Mouse (Mus musculus): ENCODE data around the gene Plcb1. TPM values are rescaled to one million over a fixed set of nuclear protein-coding genes. Genes with fewer than 3 reads are reported as not detected.

Gene Plcb1
- polyA plus RNA-seq, 1 experiment from 2014 or later, result 10.7 TPM

DNA sequence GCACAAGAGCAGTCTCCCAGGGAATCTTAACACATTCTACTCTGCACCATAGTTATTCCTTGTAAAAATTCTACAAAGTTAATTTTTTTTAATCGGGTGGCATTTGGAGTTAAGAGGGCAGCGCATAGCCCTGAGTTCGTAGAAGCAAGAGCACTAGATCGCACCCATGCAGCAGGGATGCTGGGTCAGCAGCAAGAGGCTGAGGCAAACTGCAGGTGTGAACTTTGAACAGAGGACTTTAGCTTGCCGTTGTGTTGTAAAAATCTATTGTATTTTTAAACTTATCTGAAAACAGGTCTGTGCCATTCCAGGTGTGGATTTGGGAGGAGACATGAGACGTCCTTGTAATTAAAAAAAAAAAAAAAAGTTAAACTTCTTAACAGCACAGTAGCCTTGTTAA is 613.9 kb downstream of the Plcb1 start:
- no peaks in the 10 kb centered on the region for H3K4me1 ChIP-seq
- no peaks in the 10 kb centered on the region for H3K36me3 ChIP-seq
- H3K27me3 ChIP-seq, result no peaks in the 10 kb centered on the region
- H3K9me3 ChIP-seq (replicated peaks), result no peaks in the 10 kb centered on the region
- no peak overlapping the region for H3K4me2 ChIP-seq (replicated peaks)
- H3K27ac ChIP-seq (replicated peaks), result no peak overlapping the region
- WGBS, result 87% methylated on average over 6 of the region's 6 CpGs
- ATAC-seq (ENCODE audit: insufficient number of reproducible peaks, low FRiP score, low TSS enrichment, low read depth), result no peak
- H3K4me3 ChIP-seq (replicated peaks), result no peak overlapping the region
- H3K9ac ChIP-seq, result no peak overlapping the region

DNA sequence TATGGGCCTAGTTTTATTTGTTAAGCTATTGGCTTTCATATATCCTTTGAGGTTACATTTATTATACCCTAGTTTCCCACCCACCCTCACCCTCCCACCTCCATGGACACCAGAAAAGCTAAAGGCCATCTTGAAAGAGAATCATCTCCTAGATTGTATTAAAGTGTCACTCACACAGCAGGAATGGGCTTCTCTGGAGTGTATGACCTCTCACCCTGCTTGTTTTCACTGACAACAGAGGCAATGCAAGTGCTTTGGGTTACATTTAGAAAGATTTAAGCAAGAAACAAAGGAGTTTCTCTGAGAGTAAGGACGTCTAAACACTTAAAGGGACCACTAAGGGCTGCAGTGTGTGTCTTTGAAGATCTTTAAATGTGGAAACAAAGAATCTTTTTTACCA is 617.0 kb downstream of the Plcb1 start:
- Histone ChIP-seq H3K4me3 (replicated peaks) (no peak overlapping the region), H3K9me3 (replicated peaks) (no peaks in the 10 kb centered on the region), H3K27ac (replicated peaks) (no peak overlapping the region), H3K27me3 (no peaks in the 10 kb centered on the region), H3K36me3 (no peaks in the 10 kb centered on the region), H3K4me1 (no peaks in the 10 kb centered on the region), H3K9ac (no peak overlapping the region), H3K4me2 (replicated peaks) (no peak overlapping the region)
- WGBS, result 28% methylated on average over 1 of the region's 1 CpGs
- no peak for ATAC-seq (ENCODE audit: insufficient number of reproducible peaks, low FRiP score, low TSS enrichment, low read depth)

GRCm38 (mm10) chr2:135403344-135403743 is 617.5 kb downstream of the Plcb1 start:
- no peak overlapping the region for H3K9ac ChIP-seq
- H3K36me3 ChIP-seq, result no peaks in the 10 kb centered on the region
- H3K27ac ChIP-seq (replicated peaks), result no peak overlapping the region
- H3K9me3 ChIP-seq (replicated peaks), result no peaks in the 10 kb centered on the region
- no peak overlapping the region for H3K4me3 ChIP-seq (replicated peaks)
- WGBS, result 82% methylated on average over 6 of the region's 6 CpGs
- ATAC-seq (ENCODE audit: insufficient number of reproducible peaks, low FRiP score, low TSS enrichment, low read depth), result no peak
- no peak overlapping the region for H3K4me2 ChIP-seq (replicated peaks)
- H3K27me3 ChIP-seq, result no peaks in the 10 kb centered on the region
- no peaks in the 10 kb centered on the region for H3K4me1 ChIP-seq

- H3K27me3 ChIP-seq, result no peaks in the 10 kb centered on the region
- no peak overlapping the region for H3K4me3 ChIP-seq (replicated peaks)
- no peaks in the 10 kb centered on the region for H3K9me3 ChIP-seq (replicated peaks)
- H3K4me1 ChIP-seq, result no peaks in the 10 kb centered on the region
- no peak overlapping the region for H3K9ac ChIP-seq
- no peak overlapping the region for H3K4me2 ChIP-seq (replicated peaks)
- ATAC-seq (ENCODE audit: insufficient number of reproducible peaks, low FRiP score, low TSS enrichment, low read depth), result no peak
- H3K36me3 ChIP-seq, result no peaks in the 10 kb centered on the region
- H3K27ac ChIP-seq (replicated peaks), result no peak overlapping the region
- WGBS, result 87% methylated on average over 1 of the region's 1 CpGs
Observed at GRCm38 (mm10) chr2:135404095-135404494, 618.2 kb downstream of the Plcb1 start.

- no peaks in the 10 kb centered on the region for H3K27me3 ChIP-seq
- H3K4me1 ChIP-seq, result no peaks in the 10 kb centered on the region
- H3K27ac ChIP-seq (replicated peaks), result no peak overlapping the region
- WGBS, result 66% methylated on average over 5 of the region's 5 CpGs
- no peak overlapping the region for H3K4me3 ChIP-seq (replicated peaks)
- no peaks in the 10 kb centered on the region for H3K36me3 ChIP-seq
- no peak overlapping the region for H3K9ac ChIP-seq
- no peak for ATAC-seq (ENCODE audit: insufficient number of reproducible peaks, low FRiP score, low TSS enrichment, low read depth)
- H3K9me3 ChIP-seq (replicated peaks), result no peaks in the 10 kb centered on the region
- H3K4me2 ChIP-seq (replicated peaks), result no peak overlapping the region
Observed at GRCm38 (mm10) chr2:135409418-135410097, 623.7 kb downstream of the Plcb1 start.

DNA sequence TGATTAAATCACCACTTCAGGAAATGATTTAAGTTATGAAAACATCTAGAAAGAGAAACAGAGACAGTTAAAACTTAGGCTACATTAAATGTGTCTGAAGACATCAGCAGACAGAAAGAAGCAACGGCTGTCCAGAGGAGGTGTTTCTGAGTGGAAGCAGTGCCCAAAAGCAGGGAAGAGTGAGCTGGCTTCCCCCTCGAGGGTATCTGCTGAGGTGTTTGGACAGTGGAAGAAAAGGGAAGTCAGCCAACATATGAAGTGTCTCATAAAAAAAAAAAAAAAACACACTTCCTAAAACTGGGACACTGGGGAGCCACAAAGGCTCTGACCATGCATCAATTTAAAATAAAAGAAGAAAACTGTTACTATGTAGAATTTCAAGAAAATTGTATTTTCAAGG is 625.8 kb downstream of the Plcb1 start:
- ATAC-seq (ENCODE audit: insufficient number of reproducible peaks, low FRiP score, low TSS enrichment, low read depth), result no peak
- Histone ChIP-seq H3K27ac (replicated peaks) (no peak overlapping the region), H3K36me3 (no peaks in the 10 kb centered on the region), H3K27me3 (no peaks in the 10 kb centered on the region), H3K9ac (no peak overlapping the region), H3K4me1 (no peaks in the 10 kb centered on the region), H3K4me2 (replicated peaks) (no peak overlapping the region), H3K9me3 (replicated peaks) (no peaks in the 10 kb centered on the region), H3K4me3 (replicated peaks) (no peak overlapping the region)
- WGBS, result 51% methylated on average over 2 of the region's 2 CpGs

DNA sequence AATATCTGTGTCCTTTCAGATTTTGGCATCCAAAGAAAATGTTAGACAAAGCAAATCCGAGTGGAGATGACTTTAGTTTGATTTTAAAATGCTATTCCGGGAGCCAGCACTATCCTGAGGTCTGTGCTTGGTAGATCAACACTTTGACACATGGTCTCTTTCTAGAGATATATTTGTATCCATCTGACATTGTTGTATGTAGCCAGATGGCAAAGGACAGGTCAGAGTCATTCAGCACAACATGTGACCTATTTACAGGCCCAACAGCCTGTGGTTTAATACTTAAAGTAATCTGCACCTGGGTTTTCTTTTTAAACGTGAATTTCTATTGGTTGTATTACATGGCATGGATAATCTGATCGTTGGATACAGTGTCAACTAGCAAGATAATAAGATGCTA is 629.3 kb downstream of the Plcb1 start:
- Histone ChIP-seq H3K4me2 (replicated peaks) (no peak overlapping the region), H3K9me3 (replicated peaks) (no peaks in the 10 kb centered on the region), H3K4me1 (no peaks in the 10 kb centered on the region), H3K27me3 (no peaks in the 10 kb centered on the region), H3K36me3 (no peaks in the 10 kb centered on the region), H3K4me3 (replicated peaks) (no peak overlapping the region), H3K9ac (no peak overlapping the region), H3K27ac (replicated peaks) (no peak overlapping the region)
- ATAC-seq (ENCODE audit: insufficient number of reproducible peaks, low FRiP score, low TSS enrichment, low read depth), result no peak
- whole genome bisulfite sequencing, result 69% methylated on average over 4 of the region's 4 CpGs

DNA sequence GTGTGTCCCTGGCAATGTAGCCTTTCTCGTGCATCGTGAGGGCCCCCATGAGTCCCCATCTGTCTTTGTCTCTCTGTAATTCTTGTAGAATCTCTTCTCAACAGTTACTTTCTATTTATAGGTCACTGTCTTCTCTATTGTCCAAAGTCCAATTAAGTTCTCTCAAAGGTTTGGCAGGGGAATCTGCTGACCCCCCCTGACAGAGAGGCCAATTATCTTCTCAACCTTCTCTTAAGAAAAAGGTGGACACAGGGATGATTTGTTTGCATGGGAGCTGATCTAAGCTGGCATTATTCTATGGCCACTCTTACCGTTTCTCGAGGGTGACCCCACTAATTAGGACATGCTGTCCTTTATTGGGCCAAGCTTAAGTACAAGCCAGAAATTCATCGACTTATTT is 633.4 kb downstream of the Plcb1 start:
- no peaks in the 10 kb centered on the region for H3K4me1 ChIP-seq
- no peaks in the 10 kb centered on the region for H3K9me3 ChIP-seq (replicated peaks)
- no peak overlapping the region for H3K9ac ChIP-seq
- H3K27ac ChIP-seq (replicated peaks), result no peak overlapping the region
- ATAC-seq (ENCODE audit: insufficient number of reproducible peaks, low FRiP score, low TSS enrichment, low read depth), result no peak
- no peak overlapping the region for H3K4me3 ChIP-seq (replicated peaks)
- no peak overlapping the region for H3K4me2 ChIP-seq (replicated peaks)
- no peaks in the 10 kb centered on the region for H3K27me3 ChIP-seq
- H3K36me3 ChIP-seq, result no peaks in the 10 kb centered on the region
- 48% methylated on average over 5 of the region's 5 CpGs for WGBS

DNA sequence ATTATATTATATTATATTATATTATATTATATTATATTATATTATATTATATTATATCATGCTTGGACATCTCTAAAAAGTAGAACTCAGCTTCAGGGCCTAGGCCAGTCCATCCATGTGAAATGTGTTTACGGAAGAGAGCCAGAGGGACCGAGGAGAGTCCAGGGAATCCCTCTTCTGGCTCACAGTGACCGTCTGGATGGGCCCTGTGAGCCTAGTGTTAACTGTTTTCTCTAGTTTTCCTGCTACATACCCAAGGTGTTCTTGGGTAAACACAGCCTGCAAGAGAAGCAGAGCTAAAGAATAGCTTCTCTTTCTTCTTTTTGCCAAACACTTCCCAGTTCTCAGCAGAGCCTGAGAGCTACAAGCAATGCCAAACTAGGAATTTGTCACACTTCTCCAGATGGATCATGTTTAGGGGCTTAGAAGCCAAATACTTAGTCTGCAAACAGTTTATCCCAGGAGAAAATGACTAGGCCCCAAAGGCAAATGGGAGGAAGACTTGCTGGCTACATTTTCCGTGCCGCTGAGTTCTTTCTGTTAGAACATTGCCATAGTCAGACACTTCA is 649.2 kb downstream of the Plcb1 start:
- Histone ChIP-seq H3K4me3 (replicated peaks) (no peak overlapping the region), H3K4me2 (replicated peaks) (no peak overlapping the region), H3K36me3 (no peaks in the 10 kb centered on the region), H3K9me3 (replicated peaks) (no peaks in the 10 kb centered on the region), H3K27ac (replicated peaks) (peak overlapping the region; percentile 63; the same call in 1 of the 2 replicates), H3K4me1 (peaks cover 8% of the 10 kb centered on the region), H3K27me3 (no peaks in the 10 kb centered on the region), H3K9ac (no peak overlapping the region)
- no peak for ATAC-seq (ENCODE audit: insufficient number of reproducible peaks, low FRiP score, low TSS enrichment, low read depth)
- 52% methylated on average over 5 of the region's 5 CpGs for WGBS

GRCm38 (mm10) chr2:135439034-135439433 is 653.2 kb downstream of the Plcb1 start:
- WGBS, result 85% methylated on average over 3 of the region's 3 CpGs
- H3K27ac ChIP-seq (replicated peaks), result no peak overlapping the region
- H3K4me2 ChIP-seq (replicated peaks), result no peak overlapping the region
- H3K27me3 ChIP-seq, result no peaks in the 10 kb centered on the region
- H3K9me3 ChIP-seq (replicated peaks), result no peaks in the 10 kb centered on the region
- no peak for ATAC-seq (ENCODE audit: insufficient number of reproducible peaks, low FRiP score, low TSS enrichment, low read depth)
- H3K4me1 ChIP-seq, result peaks cover 9% of the 10 kb centered on the region
- H3K36me3 ChIP-seq, result no peaks in the 10 kb centered on the region
- H3K4me3 ChIP-seq (replicated peaks), result no peak overlapping the region
- H3K9ac ChIP-seq, result no peak overlapping the region

- Histone ChIP-seq H3K27me3 (no peaks in the 10 kb centered on the region), H3K9me3 (replicated peaks) (no peaks in the 10 kb centered on the region), H3K9ac (no peak overlapping the region), H3K36me3 (no peaks in the 10 kb centered on the region), H3K27ac (replicated peaks) (peak overlapping the region; percentile 72), H3K4me1 (peaks cover 9% of the 10 kb centered on the region), H3K4me2 (replicated peaks) (peak overlapping the region; percentile 26), H3K4me3 (replicated peaks) (peak overlapping the region; percentile 16)
- no peak for ATAC-seq (ENCODE audit: insufficient number of reproducible peaks, low FRiP score, low TSS enrichment, low read depth)
- WGBS, result 9% methylated on average over 7 of the region's 7 CpGs
Observed at GRCm38 (mm10) chr2:135439546-135440517, 654.0 kb downstream of the Plcb1 start.
